Mouse (Mus musculus) cerebellum, postnatal 36 days (tissue): Measurements from ENCODE around the gene Pdcd7.

Experiments used
- DNase-seq, 2 experiments: peaks; one replicate each; pipeline ENCODE4 v3.0.0; 2021 to 2022; ENCODE audit warnings: mixed read lengths in 2 of 2

Pdcd7 gene

DNA sequence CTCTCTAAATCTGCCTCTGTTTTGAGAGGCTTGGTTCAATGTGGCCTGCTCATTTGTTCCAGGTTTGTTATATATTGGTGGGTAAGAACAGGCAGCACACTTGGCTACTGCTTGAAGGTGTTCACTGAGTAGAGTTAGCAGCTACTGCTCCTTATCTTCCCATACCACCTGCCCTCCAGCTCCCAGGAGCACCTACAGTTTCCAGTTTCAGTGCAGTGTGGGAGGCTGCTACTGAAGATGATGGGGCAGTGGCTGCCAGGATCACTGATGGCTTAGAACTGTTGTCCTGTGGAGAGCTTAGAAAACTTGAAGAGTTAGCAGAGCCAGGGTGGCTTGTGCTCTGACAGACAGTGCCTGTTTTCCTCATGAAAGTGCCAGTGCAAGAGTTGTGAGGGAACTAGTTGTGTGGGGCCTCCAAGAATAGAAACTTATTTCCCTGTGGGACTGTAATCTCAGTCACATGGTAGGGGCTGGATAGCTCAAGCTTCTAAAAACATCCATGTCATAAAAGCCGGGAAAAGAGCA lies 13.1 kb downstream of the Pdcd7 start:
- no peak for DNase-seq

DNA sequence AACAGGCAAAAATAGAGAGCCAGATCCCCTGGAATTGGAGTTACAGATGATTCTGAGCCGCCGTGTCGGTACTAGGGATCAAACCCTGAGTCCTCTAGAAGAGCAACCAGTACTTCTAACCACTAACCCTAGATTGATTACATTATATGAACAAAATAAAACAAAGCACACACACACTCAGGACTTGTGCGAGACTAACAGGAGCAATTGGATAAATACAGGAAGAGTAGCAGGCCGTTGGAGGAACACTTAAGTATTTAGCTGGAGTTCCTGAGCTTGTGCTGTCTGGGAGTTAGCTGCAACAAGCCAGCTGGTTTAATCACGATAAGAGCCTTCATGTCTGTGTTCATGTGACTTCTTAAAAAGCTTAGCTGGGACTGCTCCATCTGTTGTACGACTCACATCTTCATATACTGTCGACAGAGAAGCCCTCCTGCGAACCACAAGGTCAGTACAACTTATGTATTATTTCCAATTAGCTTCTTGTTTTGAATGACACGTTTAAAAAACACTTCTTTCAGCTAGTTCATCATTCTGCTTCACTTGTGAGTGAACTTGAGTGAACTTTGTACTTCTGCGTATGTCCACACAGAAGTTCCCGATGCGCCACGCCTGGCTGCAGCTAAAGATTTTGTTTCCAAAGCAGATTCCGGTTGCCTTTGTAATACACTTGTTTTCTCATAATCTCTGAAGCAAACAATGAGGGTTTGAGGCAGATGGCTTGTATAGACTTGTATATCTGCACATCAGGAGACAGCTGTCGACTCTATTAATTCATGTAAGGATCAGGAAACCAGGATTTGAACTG lies 14.9 kb downstream of the Pdcd7 start, which contains the start of gene Ubap1l:
Gene Ubap1l (plus strand): TSS at position 401 of the 808 bp plus-strand sequence.
- DNase-seq, result no peak

DNA sequence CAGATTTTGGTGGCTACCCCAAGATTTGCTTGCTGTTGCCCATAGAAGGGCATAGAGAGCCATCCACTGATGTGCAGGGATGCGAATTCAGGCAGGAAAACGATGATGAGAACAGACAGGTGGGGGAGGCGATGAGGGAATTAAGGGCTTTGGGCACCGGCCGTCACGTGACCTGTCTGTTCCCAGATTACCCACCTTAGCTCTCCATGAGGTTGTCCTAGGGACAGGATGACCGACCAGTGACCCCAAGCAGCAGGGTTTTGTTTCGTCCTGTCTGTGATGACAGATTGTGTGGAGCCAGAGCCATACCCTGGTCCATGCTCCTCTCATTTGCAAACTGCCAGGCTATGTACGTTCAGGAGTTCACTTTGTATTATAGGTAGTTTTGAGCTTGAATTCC lies 17.8 kb downstream of the Pdcd7 start:
- no peak for DNase-seq

DNA sequence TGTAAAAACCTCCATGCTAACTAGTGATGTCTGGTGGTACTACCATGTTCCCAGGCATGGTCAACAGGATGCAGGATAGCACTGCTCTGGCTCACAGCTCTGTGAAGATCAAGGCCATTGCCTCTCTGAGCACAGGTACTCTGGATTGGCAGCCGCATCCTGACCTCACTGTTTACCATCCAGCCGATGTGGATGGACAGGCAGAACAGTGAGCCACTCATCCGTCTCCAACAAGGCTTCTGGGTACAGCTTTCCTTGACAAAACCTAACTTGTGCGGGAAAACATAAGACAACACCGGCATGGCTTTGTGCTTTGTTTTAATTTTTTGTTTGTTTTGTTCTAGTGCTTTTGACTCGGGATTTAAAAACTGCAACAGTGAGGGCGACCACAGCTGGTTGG lies 19.8 kb downstream of the Pdcd7 start:
- DNase-seq, result no peak

DNA sequence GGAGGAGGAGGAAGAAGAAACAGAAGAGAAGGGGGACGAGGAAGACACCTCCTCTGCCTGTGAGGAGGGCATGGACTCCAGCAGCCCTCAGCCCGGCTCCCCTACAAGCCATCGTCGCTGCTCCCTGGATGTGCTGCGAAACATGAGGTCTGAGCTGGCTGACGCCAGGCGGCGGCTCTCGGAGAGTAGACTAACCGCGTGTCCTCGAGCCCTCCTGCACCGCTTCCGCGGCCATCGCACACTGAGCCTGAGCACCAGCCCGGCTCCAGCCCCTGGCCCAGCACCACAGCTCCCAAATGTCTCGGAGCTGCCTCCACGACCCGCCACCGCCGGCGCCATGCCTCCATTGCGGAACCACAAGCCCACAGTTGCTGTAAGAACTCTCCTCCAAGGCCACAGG lies 25.9 kb downstream of the Pdcd7 start:
- DNase-seq, result no peak

DNA sequence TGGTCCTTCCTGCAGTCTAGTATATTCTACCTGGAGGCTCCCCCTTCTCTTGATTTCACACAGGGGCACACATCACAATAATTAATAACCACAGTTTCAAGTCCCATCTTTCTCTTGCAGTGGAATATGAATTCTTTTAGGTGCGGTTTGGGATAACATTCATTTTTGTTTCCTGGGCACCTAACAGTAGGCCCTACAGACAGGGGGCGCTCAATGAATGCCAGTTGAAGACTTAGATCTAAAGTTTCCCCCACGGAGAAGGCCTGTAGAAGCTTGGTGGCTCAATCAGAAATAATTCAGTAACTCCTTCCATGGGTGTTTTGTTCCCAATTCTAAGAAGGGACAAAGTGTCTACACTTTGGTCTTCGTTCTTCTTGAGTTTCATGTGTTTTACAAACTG lies 26.5 kb downstream of the Pdcd7 start:
- DNase-seq, result peak; percentile 20 to 24

DNA sequence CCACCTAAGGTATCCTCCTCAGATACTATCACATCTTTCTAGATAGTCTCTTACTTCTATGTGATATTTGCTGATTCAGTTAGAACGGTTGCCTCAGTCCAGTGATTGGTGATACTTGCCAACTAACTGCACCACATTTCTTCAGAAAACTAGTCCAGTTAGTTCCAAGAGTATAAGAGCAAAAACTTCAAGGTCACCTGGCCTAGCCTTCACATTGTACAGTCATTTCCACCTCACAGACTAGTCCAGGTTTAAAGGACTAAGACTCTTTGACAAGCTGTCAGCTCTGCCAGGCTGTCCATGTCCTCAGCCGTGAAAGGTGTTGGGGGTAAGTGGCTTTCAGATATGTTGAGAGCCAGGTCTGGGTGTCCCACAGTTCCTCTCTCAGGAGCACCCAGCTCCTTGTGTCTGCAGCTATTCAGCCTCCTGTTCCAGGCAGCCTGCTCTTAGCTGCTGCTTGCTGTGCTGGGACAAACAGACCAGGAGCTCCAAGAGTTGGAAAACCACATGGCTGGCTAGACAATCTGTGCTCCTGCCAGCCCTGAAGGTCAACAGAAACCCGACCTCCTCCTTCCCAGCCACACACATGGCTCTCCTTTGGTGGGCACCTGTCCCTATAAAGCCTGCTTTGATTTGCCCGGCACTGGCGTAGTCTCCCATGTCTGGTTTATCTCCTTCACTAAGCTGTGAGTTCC lies 28.7 kb downstream of the Pdcd7 start:
- DNase-seq, result no peak

DNA sequence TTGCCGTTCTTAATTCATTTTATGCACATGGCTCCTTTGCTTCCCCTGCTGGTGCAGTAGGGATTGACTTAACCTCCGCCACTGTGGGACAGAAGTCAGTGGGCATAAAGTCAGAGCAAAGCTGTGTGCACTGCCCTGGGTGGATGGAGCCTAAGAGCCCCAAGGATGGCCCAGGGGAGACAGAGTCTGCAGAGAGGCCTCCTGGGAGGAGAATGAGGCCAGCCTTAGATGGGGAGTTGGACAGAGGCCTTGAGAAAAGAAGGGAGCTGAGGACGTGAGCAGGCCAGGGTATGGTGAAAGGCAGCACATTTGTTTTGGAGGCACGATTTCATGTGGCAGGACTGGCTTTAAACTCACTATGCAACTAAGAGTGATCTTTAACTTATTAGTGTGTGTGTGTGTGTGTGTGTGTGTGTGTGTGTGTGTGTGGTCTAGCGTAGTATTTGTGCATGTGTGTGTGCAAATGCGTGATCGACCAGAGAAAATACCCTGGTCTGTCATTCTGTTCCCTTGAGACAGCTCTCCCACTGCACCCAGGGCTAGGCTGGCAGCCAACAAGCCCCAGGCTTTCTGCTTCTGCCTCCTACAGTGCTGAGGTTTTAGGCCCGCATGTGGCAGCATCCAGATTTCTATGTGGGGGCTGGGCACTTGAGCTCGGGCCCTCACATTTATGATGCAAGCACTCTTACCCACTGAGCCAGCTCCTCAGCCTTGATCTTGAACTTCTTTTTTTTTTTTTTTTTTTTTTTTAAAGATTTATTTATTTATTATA lies 29.4 kb downstream of the Pdcd7 start:
- DNase-seq, result no peak

DNA sequence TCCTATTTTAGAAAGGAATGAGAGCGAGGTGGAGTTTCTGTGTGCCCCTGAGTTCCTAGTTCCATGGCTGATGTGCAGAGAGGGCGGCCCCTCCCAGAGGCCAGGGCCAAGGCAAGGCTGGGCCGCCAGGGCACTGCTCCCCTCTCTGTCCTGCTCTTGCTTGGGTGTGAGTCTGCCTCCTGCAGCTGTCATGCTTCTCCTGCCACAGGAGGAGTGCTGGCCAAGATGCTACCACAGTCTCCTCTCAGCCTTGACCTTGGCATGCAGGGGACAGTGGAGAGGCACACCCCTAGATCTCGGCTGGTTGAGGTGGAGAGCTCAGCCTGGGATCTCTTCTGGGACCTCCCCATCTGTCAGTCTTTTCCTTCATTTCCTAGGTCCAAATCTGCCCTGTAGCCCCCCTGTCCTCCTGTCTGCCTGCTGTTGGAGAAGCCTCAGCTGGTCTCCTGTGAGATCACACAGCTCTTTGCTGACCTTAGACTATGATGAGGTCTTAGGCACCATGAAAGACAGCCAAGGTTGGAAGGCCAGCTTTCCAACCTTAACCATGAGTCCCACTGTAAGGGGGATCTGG lies 35.2 kb downstream of the Pdcd7 start:
- DNase-seq, result no peak

DNA sequence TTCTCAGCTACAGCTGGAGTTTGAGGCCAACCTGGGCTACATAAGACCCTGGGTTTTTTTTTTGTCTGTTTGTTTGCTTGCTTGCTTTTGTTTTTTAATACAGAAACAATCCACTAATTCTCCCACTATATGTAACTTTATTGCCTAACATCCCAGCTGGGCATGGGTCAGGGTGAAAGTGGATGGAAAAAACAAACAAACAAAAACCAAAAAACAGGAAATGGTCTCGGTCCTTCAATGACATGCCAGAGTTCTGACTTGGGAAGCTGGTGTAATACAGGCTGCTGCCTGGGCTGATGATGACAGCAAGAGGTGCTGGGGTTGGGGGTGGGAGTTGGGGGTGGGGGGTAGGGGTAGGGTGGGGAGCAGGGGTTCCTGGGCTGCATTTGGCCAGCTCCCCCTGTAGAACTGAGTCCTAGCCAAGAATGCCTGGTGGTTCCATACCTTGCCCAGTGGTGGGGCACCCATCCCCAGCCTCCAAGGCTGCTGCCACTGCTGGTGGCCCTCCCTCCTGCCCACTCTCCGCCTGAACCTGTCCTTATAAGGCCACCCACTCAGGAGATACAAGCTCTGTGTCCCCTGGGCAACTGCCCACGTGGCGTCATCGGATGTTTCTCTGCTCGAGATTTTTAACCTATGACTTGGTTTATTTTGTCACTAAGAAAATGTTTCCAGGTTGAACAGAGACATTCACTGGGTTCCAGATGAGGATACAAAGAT lies 36.3 kb downstream of the Pdcd7 start:
- no peak for DNase-seq

DNA sequence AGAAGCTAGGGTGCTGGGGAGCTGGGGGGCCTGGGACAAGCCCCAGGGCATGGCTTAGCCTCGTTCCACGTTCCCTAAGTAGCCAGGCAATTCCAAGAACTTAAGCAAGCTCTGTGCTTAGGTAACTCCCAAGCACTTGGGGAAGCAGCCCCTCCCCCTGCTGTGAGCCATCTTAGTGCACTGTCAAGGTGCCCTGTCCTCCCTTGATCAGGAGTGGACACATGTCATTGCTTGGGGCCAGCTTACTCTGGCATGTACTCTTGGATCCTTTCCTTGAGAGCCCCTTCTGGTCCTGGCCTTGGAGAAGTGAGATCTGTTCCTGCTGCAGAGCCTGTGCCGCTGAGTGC lies 36.8 kb downstream of the Pdcd7 start:
- no peak for DNase-seq

DNA sequence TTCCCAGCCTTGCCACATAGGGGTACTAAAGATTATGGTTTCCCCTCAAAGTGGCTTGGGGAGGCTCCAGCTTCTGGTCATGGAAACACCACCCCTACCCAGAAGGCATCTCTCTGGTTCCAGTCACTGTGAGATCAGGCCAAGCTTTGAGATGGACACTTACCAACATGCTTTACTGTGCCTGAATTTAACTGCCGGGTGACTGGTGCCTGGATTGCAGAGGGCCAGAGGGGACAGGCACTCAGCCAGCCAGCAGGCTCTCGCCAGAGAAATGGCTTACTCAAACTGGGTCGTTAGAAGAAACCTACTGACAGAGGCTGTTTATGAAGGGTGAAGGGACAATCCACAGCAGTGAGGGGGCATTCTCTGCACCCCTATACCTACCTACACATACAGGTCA lies 38.4 kb downstream of the Pdcd7 start:
- no peak for DNase-seq

DNA sequence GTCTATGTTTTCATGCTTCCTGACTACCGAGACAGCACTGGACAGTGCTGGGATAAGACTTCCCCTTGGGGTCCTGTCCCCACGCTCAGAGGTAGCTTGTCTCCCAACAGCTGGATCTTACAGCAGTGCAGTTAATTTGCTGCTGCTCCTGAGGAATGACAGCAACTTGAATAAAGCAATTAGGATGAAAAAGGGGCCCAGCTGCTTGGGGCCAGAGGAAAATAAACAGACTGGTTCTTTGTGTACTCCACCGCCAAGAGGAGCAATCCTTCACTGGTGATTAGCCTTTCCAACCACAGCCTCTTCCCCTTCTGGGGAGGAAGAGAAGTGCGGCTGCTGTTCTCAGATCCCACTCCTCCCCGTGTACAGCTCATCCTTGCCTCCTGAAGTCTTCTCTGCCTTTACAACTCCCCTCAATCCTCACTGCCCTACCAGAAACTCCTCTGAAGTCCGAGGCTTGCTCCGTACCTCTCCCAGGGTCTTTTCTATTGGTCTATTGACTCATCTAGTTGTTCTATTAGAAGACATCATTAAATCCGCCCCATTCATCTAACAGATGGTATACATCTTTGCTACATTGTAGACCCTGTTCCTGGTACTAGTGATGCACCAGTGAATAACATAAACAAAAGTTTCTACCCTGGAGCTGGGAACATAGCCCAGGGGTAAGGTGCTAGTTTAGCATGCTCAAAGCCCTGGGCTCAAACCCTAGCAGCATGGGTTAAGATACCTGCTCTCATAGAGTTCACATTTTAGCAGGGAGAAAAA lies 40.7 kb downstream of the Pdcd7 start:
- no peak for DNase-seq

DNA sequence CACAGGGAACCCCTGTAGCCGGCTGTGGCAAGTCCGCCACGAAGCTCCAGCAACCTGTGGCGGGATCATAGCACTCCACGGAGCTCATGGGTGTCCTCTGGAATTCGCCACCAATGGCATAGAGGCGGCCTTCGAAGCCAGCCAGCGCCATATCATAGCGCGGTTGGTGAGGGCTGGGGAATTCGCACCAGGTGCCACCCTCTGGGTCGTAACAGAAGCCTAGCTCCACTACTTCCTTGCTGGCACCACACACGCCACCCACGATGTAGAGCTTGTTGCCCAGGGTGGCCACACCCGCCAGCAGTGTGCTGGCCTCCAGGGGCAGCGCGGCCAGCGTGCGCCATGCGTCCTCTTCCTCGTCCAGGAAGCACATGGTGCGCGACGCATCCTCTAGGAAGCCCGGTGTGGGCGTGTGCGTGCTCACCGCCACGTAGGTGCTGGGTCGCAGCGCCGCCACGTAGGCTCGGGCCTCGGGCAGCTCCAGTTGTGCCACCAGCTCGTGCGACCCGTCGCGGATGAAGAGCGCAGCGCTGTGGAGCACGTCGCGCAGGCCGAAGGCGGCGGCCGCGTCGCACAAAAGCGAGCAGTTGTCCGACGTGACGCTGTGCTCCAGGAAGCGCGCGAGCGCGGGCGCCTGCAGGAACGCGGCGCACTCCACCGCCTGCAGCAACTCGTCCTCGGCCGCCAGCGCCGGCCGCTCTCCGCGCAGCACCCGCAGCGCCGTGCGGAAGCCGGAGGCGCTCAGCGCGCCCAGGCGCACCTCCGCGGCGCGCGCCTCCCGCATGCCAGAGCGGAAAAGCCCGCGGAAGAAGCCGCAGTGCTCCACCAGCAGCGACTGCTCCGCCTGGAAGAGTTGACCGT lies 45.1 kb downstream of the Pdcd7 start:
- DNase-seq, result no peak

DNA sequence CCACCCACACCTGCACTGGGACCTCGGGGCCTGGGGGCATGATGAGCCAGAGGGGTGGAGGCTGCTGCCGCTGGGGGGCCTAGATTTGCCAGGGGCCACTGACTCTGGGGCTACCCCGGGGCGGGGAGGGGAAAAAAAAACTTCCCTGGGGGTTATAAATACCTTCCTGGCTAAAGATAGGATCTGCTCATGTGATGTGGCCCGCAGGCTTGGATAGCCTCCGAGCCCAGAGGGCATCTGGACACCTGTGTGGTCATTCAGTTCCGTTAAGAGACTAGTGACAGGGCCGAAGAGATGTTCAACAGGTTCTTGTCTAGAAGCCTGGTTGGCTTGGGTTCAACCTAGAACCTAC lies 45.7 kb downstream of the Pdcd7 start, which contains the start of gene Kbtbd13:
Gene Kbtbd13 (minus strand): TSS at position 40 of the 352 bp plus-strand sequence.
- no peak for DNase-seq

DNA sequence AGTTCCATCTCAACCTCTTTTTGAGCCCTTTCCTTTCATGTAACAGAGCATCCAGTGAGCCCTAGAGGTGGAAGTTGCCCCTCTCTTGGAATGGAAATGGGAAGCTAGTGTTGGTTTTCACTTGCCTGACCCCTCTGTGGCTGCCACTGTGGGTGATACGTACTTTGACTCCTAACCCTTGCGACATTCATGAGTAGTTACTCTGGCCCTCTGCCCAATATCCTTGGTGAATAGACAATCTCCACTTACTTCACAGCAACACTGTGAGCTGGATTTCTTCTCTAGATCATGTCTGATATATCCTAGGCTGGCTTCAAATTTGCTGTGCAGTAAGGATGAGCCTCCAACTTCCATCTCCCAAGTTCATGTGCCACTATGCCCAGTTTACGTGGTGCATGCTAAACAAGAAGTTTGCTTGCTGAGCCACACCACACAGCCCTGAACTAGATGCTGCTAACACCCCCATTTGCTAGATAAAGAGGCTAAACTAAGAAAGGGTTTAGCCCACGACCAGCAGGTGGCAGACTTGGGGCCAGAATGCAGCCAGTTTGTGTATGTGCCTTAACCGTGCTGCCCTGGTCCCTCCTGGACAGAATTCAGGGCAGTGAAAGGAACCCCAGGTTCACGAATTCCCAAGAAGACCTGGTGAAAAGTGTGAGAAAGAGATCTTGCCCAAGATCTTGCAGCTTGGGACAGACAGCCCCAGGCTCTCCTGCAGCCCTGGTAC lies 46.9 kb downstream of the Pdcd7 start:
- DNase-seq, result peak; percentile 61 to 64

DNA sequence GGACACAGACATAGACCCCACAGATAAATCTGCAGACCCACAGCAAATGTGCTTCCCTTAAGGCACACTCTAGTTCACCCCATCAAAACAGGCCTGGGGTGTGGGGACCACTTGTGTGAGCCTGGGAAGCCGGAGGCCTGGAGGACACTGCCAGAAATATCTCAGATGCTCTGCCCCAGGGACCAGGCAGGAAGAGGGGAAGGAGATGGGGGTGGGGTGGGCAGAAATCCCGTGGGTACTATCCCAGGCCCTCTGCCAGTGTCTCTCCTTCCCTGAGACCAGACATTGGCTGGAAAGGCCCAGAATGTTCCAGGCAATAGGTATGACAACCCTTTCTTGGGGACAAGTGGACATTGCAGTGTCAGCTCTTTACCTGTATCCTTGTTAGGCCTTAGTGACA lies 47.7 kb downstream of the Pdcd7 start:
- DNase-seq, result no peak

DNA sequence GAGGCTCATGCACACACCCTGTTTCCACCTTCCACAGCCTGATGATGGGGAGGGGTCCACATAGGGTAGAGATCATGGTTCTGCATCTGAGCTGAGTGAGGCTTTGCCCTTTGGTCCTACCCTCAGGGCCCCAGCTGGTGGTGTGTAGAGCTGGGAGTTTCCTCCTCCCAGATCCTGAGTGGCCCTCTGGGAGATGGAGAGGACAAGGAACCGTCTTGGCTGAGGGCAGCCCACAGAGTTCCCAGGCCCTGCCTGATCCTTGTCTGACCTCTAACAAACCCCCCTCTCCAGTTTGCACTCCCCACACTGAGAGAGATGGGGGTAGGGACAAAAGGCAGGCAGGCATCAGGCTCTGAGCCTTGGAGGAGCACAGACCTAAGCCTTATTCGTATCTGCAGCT lies 48.5 kb downstream of the Pdcd7 start:
- DNase-seq, result no peak

DNA sequence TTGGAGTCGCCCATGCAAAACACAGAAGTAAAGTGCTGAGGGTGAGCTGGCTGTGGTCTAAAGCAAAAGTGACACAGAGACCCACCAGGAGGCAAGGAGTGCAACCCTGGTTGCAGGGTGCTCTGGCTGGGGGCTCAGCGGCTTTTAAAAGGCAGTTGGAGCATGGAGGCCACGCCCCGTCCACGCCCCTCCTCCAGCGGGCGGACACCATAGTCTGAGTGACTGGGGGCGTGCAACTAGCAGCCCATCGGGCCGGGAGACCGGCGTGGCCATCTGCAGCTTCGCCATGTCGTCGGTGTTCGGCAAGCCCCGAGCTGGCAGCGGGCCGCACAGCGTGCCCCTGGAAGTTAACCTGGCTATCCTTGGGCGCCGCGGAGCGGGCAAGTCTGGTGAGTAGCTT lies 52.4 kb downstream of the Pdcd7 start, which contains the start of gene Rasl12:
Gene Rasl12 (plus strand): TSS at position 228 of the 400 bp plus-strand sequence.
- DNase-seq, result peak; percentile 32 to 44

DNA sequence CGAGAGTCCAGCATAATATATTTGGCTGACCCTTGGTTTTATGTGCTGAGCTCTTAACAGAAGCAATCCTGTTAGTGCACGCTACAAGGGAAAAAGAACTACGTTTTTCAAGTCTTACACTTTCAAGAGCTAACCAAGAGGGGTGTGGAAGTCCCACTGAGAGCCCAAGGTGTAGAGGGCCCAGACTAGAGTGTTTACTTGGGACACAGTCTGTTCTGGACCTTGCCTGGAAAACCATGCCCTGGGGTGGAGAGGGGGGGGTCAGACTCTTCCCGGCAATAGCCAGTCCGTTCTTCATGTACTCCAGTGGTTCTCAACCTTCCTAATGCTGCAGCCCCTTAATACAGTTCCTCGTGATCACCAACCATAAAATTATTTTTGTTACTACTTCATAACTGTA lies 54.0 kb downstream of the Pdcd7 start:
- DNase-seq, result no peak
